ENCODE assay signal across 28 mouse cellular contexts in genomic region chr8:123672648-123673047, GRCm38 (mm10). TPM values are rescaled to one million over a fixed set of nuclear protein-coding genes. Genes with fewer than 3 reads are reported as not detected.
DNase-seq lines count a peak whose midpoint lies in the region; ATAC-seq lines count a peak whose summit lies in the region.
"Had no signal": no experiment of that assay in that cellular context is flagged by ENCODE, and none has a peak within 500 bp of the region (broad histone marks: within the 10 kb centered on the region; RNA-seq: fewer than 3 reads in every experiment).

No protein-coding gene starts in this region.

- H3K9ac ChIP-seq in heart, embryonic 12.5 days: no peak overlapping the region
- H3K9ac ChIP-seq: embryonic facial prominence, embryonic 13.5 days; heart, embryonic 13.5 days; hindbrain, embryonic 14.5 days; liver, embryonic 14.5 days; lung, embryonic 15.5 days; stomach, embryonic 15.5 days had no signal

- H3K27ac ChIP-seq in heart, embryonic 12.5 days (ENCODE audit: poor library complexity, severe bottlenecking): no peak overlapping the region
- H3K27ac ChIP-seq: embryonic facial prominence, embryonic 13.5 days; gastrocnemius, adult 2 months; heart, embryonic 13.5 days; hindbrain, embryonic 14.5 days; left cerebral cortex, adult 2 months; liver, embryonic 14.5 days; lung, embryonic 15.5 days; midbrain, embryonic 10.5 days; stomach, embryonic 15.5 days had no signal

- peak; percentile 90 for ATAC-seq in common myeloid progenitor, adult 5-6 weeks (replicated peaks; ENCODE audit: low read depth, poor library complexity, severe bottlenecking)
- ATAC-seq in megakaryocyte, adult 5-6 weeks (ENCODE audit: poor library complexity, severe bottlenecking): peak; percentile 81
- ATAC-seq in heart, embryonic 12.5 days (ENCODE audit: insufficient number of reproducible peaks, low FRiP score): no peak
- ATAC-seq: forebrain, embryonic 14.5 days; inflammation-experienced regulatory T-cells, adult 6 months; midbrain, embryonic 16.5 days had no signal

- no peak overlapping the region for H3K4me2 ChIP-seq in heart, embryonic 12.5 days
- H3K4me2 ChIP-seq: embryonic facial prominence, embryonic 13.5 days; heart, embryonic 13.5 days; hindbrain, embryonic 14.5 days; lung, embryonic 15.5 days; stomach, embryonic 15.5 days had no signal

- H3K4me1 ChIP-seq in heart, embryonic 12.5 days (replicated peaks): peaks cover 26% of the 10 kb centered on the region

- WGBS in heart, embryonic 12.5 days: 63% methylated on average over 6 of the region's 6 CpGs

- H3K9me3 ChIP-seq in heart, embryonic 12.5 days (replicated peaks): no peaks in the 10 kb centered on the region
- H3K9me3 ChIP-seq: embryonic facial prominence, embryonic 13.5 days; heart, embryonic 13.5 days; lung, embryonic 15.5 days; midbrain, embryonic 10.5 days; stomach, embryonic 15.5 days had no signal

- H3K27me3 ChIP-seq in heart, embryonic 12.5 days (replicated peaks): 0 out of 2 replicates have a peak, but pooled peaks cover 6% of the 10 kb centered on the region
- H3K27me3 ChIP-seq: embryonic facial prominence, embryonic 13.5 days; heart, embryonic 13.5 days; lung, embryonic 15.5 days; stomach, embryonic 15.5 days had no signal

- no peak overlapping the region for H3K4me3 ChIP-seq in heart, embryonic 12.5 days
- H3K4me3 ChIP-seq: embryonic facial prominence, embryonic 13.5 days; gastrocnemius, adult 2 months; heart, embryonic 13.5 days; left cerebral cortex, adult 2 months; lung, embryonic 15.5 days; midbrain, embryonic 10.5 days; stomach, embryonic 15.5 days had no signal

- no peaks in the 10 kb centered on the region for H3K36me3 ChIP-seq in heart, embryonic 12.5 days
- H3K36me3 ChIP-seq: embryonic facial prominence, embryonic 13.5 days; heart, embryonic 13.5 days; lung, embryonic 15.5 days; midbrain, embryonic 10.5 days; stomach, embryonic 15.5 days had no signal

- DNase-seq in 3134 (ENCODE audit: extremely low read depth, insufficient read length, low spot score): peak; percentile 66
- DNase-seq in 416B (ENCODE audit: low read depth): peak; percentile 94
- DNase-seq in urinary bladder, postnatal 4 days (ENCODE audit: low spot score in 2 of 2): no peak
- no peak for DNase-seq in embryo, embryonic 10.5 days (ENCODE audit: low spot score)
- DNase-seq: adrenal gland, postnatal 10 days; cerebellum, adult 9-10 months; gastrocnemius, adult 2 months; heart, postnatal 14 days; kidney, adult 18-20 months; kidney, postnatal 4 days; layer of hippocampus, adult 9-11 months; lung, postnatal 36 days; right cerebral cortex, adult 18-20 months; right cerebral cortex, postnatal 4 days had no signal

RNA-seq across cellular contexts. Expression of gene Rhou, which starts 18.9 kb away (rescaled TPM):
- total RNA-seq in common myeloid progenitor, adult 5-6 weeks (2017): 0.55 and 0.78 TPM in 2 replicates
- 24.1 and 26.5 TPM in 2 replicates for total RNA-seq in megakaryocyte, adult 5-6 weeks (2015)
- 15.0 and 18.6 TPM in 2 replicates for total RNA-seq in megakaryocyte, adult 5-6 weeks (2017)
- 10.7 and 13.4 TPM in 2 replicates for polyA plus RNA-seq in heart, embryonic 12.5 days (2016; fragmentation: Nextera tagmentation; extraction: Ambion mirVana)
- polyA plus RNA-seq: inflammation-experienced regulatory T-cells, adult 6 months had no signal

Comparison
In these comparisons a context has a peak if more than half of its experiments do, and no peak if none do; other contexts are left out.
1. DNase-seq: peak in 3134 (single experiment) and 416B (single experiment); none in urinary bladder, postnatal 4 days (0 of 2) and embryo, embryonic 10.5 days (single experiment).